ENCODE assay signal across 11 mouse cellular contexts in the genomic region with DNA sequence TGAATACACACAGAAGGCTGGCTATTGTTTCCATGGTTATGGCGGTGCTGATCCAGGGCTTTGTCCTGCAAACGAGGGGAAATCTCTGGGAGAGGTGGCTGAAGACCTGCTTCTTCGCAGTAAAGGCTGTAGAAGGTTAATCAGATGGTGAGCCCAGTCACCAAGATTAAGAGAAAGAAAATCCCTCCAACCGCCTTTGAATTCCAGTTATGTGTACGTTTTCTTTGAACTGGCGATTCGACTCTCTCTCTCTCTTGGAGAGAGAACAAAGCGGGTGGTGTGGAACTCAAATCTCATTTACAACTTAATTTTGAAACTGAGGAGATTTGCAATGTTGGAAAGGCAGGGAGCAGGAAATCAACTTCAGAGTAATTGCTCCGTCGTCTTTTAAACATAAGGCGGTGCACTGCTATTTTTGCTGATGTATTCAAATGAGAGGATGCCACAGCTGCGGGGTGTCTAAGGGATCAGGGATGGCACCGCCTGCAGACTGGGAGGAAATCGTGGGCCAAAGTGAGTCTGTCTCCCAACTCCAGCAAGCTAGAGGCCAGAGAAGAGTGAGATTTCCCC.
A peak's percentile ranks its signal among the peaks of the same experiment; 100 is the strongest.
DNase-seq lines count a peak whose midpoint lies in the region; ATAC-seq lines count a peak whose summit lies in the region.
"Had no signal": no experiment of that assay in that cellular context is flagged by ENCODE, and none has a peak within 500 bp of the region (broad histone marks: within the 10 kb centered on the region; RNA-seq: fewer than 3 reads in every experiment).

No protein-coding gene starts in this region.

- no peak overlapping the region for H3K4me2 ChIP-seq in neural tube, embryonic 11.5 days (ENCODE audit: low read depth)
- peak overlapping the region; percentile 31 for H3K4me2 ChIP-seq in embryonic facial prominence, embryonic 13.5 days
- peak overlapping the region; percentile 27 for H3K4me2 ChIP-seq in hindbrain, embryonic 16.5 days (ENCODE audit: low read length)

- H3K4me3 ChIP-seq in neural tube, embryonic 11.5 days (ENCODE audit: low read depth, low read length), result no peak overlapping the region
- H3K4me3 ChIP-seq in embryonic facial prominence, embryonic 13.5 days, result no peak overlapping the region
- H3K4me3 ChIP-seq in hindbrain, embryonic 16.5 days (ENCODE audit: low read length), result no peak overlapping the region; the same call in 1 of the 2 replicates

- peaks cover 7% of the 10 kb centered on the region for H3K4me1 ChIP-seq in neural tube, embryonic 11.5 days (ENCODE audit: control insufficient read depth, insufficient read depth, low read length)
- peaks cover 9% of the 10 kb centered on the region; the same call in 1 of the 2 replicates for H3K4me1 ChIP-seq in embryonic facial prominence, embryonic 13.5 days
- H3K4me1 ChIP-seq in hindbrain, embryonic 16.5 days (ENCODE audit: control insufficient read depth, insufficient read depth, low read depth, low read length), result peaks cover 12% of the 10 kb centered on the region

- no peaks in the 10 kb centered on the region for H3K27me3 ChIP-seq in neural tube, embryonic 11.5 days (ENCODE audit: control insufficient read depth, insufficient read depth, low read length)
- H3K27me3 ChIP-seq in embryonic facial prominence, embryonic 13.5 days, result no peaks in the 10 kb centered on the region
- no peaks in the 10 kb centered on the region for H3K27me3 ChIP-seq in hindbrain, embryonic 16.5 days (replicated peaks; ENCODE audit: control insufficient read depth, insufficient read depth, low read length)

- H3K9ac ChIP-seq in neural tube, embryonic 11.5 days (ENCODE audit: low read length), result peak overlapping the region; percentile 11; the same call in 1 of the 2 replicates
- no peak overlapping the region for H3K9ac ChIP-seq in embryonic facial prominence, embryonic 13.5 days
- H3K9ac ChIP-seq in hindbrain, embryonic 16.5 days (ENCODE audit: low read depth, low read length), result peak overlapping the region; percentile 41

- ATAC-seq in neural tube, embryonic 11.5 days (ENCODE audit: insufficient read depth, low FRiP score, low TSS enrichment), result no peak
- no peak for ATAC-seq in embryonic facial prominence, embryonic 13.5 days (ENCODE audit: insufficient number of reproducible peaks, insufficient read depth, low FRiP score, low TSS enrichment, low read depth)
- peak; percentile 48; the same call in 1 of the 2 replicates for ATAC-seq in hindbrain, embryonic 16.5 days
- no peak for ATAC-seq in megakaryocyte, adult 5-6 weeks (ENCODE audit: poor library complexity, severe bottlenecking)

- H3K36me3 ChIP-seq in neural tube, embryonic 11.5 days (ENCODE audit: control insufficient read depth, insufficient read depth, low read length), result no peaks in the 10 kb centered on the region
- no peaks in the 10 kb centered on the region for H3K36me3 ChIP-seq in embryonic facial prominence, embryonic 13.5 days
- H3K36me3 ChIP-seq in hindbrain, embryonic 16.5 days (ENCODE audit: control insufficient read depth, insufficient read depth, low read length), result no peaks in the 10 kb centered on the region

- 24% methylated on average over 14 of the region's 14 CpGs for WGBS in neural tube, embryonic 11.5 days
- WGBS in embryonic facial prominence, embryonic 13.5 days, result 19% methylated on average over 14 of the region's 14 CpGs
- WGBS in hindbrain, embryonic 16.5 days, result 8% methylated on average over 14 of the region's 14 CpGs

- no peaks in the 10 kb centered on the region for H3K9me3 ChIP-seq in neural tube, embryonic 11.5 days (ENCODE audit: control insufficient read depth, low read length)
- no peaks in the 10 kb centered on the region for H3K9me3 ChIP-seq in embryonic facial prominence, embryonic 13.5 days
- H3K9me3 ChIP-seq in hindbrain, embryonic 16.5 days (ENCODE audit: control insufficient read depth, low read length), result no peaks in the 10 kb centered on the region; the same call in 1 of the 2 replicates

- DNase-seq in neural tube, embryonic 11.5 days (ENCODE audit: low spot score), result peak; percentile 38
- DNase-seq in neural tube, embryonic 10.5 days (ENCODE audit: extremely low spot score, low spot score), result no peak
- DNase-seq in right cerebral cortex, postnatal 36 days (ENCODE audit: low spot score in 2 of 2), result peak; percentile 12 to 15
- no peak for DNase-seq in cerebellum, postnatal 25 days
- no peak for DNase-seq in gastrocnemius, postnatal 10 days
- DNase-seq: adrenal gland, adult 8-10 months; cerebellum, postnatal 14 days; gastrocnemius, postnatal 14 days had no signal

- H3K27ac ChIP-seq in neural tube, embryonic 11.5 days (ENCODE audit: low read depth, low read length), result peak overlapping the region; percentile 14; the same call in 1 of the 2 replicates
- H3K27ac ChIP-seq in embryonic facial prominence, embryonic 13.5 days, result peak overlapping the region; percentile 57
- 0 out of 2 replicates have a peak overlapping the region, but pooled peaks have one; percentile 29 for H3K27ac ChIP-seq in hindbrain, embryonic 16.5 days (ENCODE audit: low read depth, low read length)

Comparison
In these comparisons a context has a peak if more than half of its experiments do, and no peak if none do; other contexts are left out.
1. DNase-seq: peak in neural tube, embryonic 11.5 days (single experiment) and right cerebral cortex, postnatal 36 days (2 of 2); none in neural tube, embryonic 10.5 days (single experiment), cerebellum, postnatal 25 days (0 of 2) and gastrocnemius, postnatal 10 days (single experiment).
2. Peak in every context shown above with its lines, with median percentiles within 50 percentile points of each other: H3K27ac ChIP-seq.